Mouse (Mus musculus): ENCODE data around the gene Ldlrap1. TPM values are rescaled to one million over a fixed set of nuclear protein-coding genes. Genes with fewer than 3 reads are reported as not detected.

The Ldlrap1 gene
- total RNA-seq, 2 experiments from 2014 or later: 39.1 to 44.7 TPM

DNA sequence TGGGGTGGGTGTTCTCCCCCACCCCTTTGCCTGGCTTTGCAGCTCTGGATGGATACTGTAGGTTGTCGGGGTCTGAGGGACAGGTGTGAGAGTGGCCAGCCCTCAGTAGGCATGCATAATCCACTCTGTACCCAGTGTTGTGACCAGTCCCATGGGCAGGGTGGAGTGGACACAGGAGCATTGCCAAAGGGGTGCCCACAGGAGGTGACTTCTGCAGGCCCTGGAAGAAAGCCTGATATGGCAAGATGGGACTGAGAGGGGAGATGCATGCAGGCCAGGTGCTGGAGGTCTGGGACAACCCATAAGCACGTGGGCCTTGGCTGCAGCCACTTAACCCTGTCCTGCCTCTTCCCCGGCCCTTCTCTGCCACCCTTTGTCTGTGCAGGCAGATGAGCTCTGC is 47.5 kb downstream of the Ldlrap1 start:
- DNase-seq (ENCODE audit: low spot score in 2 of 2): no peak

- DNase-seq (ENCODE audit: low spot score in 2 of 2): no peak
These were observed 48.3 kb downstream of the Ldlrap1 start for GRCm38 (mm10) chr4:134719489-134719888.

GRCm38 (mm10) chr4:134713937-134714336 is 53.9 kb downstream of the Ldlrap1 start:
- DNase-seq (ENCODE audit: low spot score in 2 of 2): peak; percentile 66 to 78

DNA sequence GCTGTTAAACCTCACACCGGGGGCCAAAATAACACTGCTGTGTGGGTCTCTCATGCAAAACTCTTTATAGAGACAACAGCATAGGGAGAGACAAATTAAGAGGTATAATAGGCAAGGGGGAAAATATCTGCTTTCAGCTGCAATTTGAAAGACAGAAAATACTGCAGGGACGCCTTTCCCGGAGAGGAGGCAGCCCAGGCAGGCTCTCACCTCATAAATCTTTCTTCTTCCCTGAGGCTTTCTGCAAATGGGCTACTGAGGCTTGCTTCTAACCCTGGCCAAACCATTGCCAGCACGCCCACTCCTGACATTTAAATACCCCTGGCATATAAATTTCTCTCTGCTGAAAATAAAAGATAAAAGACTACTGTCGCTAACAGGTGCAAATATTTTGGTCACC is 62.5 kb downstream of the Ldlrap1 start:
- DNase-seq (ENCODE audit: low spot score in 2 of 2): no peak

DNA sequence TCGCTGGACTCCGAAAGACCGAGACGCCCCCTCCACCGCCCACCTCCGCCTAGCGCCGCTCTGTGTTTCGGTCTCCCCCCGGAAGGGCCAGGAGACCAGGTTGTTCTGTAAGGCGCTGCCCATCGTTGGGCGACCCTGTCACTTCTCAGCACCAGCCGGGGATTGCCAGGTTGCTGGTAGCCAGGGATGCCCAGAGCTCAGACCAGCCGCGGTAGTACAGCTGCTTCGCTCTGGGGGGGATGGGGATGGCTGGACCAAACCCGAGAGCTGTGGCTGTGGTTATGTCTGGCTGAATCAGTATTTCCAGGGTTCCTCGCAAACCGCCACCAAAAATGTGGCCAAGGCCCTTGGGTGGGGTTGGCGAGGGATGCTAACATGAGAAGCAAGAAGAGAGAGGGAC is 63.2 kb downstream of the Ldlrap1 start:
- no peak for DNase-seq (ENCODE audit: low spot score in 2 of 2)

DNA sequence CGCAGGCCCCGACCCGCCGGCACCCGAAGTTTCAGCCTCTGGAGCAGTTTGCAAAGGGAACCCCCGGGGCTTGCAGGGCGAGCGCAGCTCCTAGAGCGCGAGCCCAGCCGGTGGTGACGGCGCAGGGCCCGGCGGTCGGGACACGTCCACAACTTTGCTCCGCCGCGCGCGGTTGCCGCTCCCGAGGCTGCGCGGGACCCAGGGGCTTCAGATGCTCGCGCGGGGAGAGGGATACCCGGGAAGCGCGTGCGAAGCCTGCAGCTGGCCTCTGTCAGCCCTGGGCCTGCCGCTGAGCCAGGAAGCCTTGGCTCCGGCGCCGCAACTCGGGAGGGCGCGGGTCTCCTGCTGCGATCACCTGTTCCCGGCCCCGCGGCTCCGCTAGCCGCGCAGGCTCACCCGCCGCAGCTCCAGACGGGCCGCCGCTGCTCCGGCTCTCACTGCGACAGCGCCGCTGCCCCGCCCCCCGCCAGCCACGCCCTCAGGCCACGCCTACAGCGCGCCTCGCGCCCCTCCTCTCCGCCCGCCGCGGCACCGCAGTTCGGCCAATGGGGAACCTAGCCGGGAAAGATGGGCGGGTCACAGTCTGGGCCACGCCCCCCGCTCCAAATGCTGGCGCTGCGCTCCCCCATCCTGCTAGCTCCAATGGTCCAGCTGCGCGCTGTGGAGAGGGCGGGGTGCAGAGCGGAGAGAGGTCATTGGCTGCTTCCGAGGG is 63.8 kb downstream of the Ldlrap1 start, which contains the start of gene Man1c1:
Gene Man1c1 (minus strand): TSS at position 456 of the 712 bp plus-strand sequence.
- DNase-seq (ENCODE audit: low spot score in 2 of 2): peak; percentile 98 to 99

DNA sequence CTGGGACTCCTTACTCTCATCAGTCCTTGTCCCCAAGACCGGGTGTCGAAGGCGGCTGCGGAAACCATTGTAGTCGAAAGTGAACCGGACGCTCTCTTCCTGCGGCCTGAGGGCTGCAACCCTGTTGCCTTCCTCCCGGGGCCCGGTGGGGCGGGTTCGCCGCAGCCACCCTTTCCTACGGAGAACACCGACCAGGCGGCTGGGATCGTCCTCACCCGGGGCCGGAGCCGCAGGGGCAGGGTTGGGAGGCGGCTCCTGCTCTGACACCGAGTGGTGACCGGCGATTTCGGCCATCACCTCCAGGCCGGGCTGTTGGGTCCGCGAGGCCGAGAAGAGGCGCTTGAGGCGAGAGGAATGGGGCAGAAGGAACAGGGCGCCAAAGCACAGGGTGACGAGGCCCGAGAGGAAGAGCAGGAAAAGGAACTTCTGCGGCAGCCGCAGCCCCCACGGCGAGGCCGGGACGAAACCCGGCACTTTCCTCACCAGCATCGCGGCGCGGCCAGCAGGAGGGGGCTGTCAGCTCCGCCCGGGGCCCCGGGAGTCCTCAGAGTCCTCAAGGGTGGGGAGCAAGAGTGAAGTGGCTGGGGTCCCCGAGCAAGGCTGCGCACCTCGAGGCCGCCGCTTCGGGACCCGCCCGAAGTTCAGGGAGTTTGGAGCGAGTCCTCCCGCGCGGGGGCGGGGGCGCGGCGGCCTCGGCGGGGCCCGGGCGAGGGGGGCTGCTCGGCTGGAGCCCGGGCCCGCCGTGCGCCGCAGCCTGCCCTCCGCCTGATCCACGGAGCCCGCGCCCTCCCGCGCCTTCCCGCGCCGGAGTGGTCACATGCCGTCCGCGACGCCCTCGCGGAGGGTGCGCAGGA is 64.6 kb downstream of the Ldlrap1 start:
- peak; percentile 29 for DNase-seq (ENCODE audit: low spot score in 2 of 2)

DNA sequence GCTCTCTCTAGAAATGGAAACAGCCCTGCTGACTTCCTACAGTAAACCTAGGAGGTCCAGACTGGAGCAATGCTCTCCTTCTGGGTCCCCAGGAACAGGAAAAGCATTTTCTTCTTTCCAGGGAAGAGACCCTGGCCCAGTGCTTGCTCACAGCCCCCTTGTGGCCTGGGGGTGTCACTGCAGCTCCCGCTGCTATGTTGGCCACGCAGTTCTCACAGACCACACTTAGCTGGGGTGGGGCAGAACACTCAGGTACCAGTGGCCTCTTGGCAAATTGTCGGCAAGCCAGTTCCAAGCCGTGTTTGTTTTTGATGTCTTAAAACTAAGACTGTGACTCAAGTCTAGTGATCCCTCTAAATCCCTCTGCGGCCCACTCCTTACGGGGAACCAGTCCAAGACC is 65.9 kb downstream of the Ldlrap1 start:
- DNase-seq (ENCODE audit: low spot score in 2 of 2): peak; percentile 47 to 48

GRCm38 (mm10) chr4:134700911-134701310 is 66.9 kb downstream of the Ldlrap1 start:
- no peak for DNase-seq (ENCODE audit: low spot score in 2 of 2)

DNA sequence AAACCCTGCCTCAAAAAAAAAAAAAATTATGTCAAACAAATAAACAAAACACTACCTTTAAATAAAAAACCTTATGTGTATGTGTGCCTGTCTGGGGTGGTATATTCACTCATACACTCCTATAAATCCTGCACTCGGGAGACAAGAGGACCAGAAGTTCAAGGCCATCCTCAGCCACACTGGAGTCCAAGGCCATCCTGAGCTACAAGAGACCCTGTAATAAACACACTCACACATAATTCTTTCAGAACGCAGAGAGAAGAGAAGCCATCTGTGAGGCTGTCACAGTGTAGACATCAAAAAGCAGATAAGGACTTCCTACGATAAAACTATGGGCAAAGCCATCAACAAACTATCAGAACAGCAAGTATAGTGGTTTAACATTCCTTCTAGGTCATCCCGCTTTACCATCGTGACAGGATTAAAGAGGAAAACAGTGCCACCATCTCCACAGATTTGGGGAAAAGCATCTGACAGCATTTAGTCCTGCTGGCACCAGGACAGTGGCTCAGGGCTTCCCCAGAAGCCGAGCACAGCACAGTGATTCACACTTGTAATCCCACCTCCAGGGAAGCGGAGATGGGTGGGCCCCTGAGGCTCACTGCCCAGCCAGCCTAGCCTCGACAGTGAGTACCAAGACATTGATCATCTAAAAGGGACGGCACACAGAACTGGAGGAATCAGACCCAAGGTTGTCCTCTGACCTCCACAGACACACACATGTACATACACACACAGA is 74.5 kb downstream of the Ldlrap1 start:
- no peak for DNase-seq (ENCODE audit: low spot score in 2 of 2)

GRCm38 (mm10) chr4:134692388-134692787 is 75.4 kb downstream of the Ldlrap1 start:
- no peak for DNase-seq (ENCODE audit: low spot score in 2 of 2)

Other genes starting within 250 kb of the Ldlrap1 start
- gene Mtfr1l, start 232.6 kb downstream of the Ldlrap1 start, total RNA-seq (2021): 100 to 1,000 TPM; 123 to 134 TPM
- gene Selenon, start 215.9 kb downstream of the Ldlrap1 start, total RNA-seq (2021): 10 to 100 TPM; 49.4 to 52.7 TPM
- gene Man1c1, start 63.7 kb downstream of the Ldlrap1 start, total RNA-seq (2021): 10 to 100 TPM; 28.6 to 29.6 TPM
- 10 to 100 TPM; 37.8 to 42.8 TPM for gene Maco1, start 85.3 kb upstream of the Ldlrap1 start, total RNA-seq (2021)
- 10 to 100 TPM in 1 of 2 experiments, 1 to 10 TPM in 1; 6.5 to 12.0 TPM for gene Rhd, start 96.5 kb upstream of the Ldlrap1 start, total RNA-seq (2021)
- gene Tmem50a, start 147.0 kb upstream of the Ldlrap1 start, total RNA-seq (2021): 100 to 1,000 TPM; 214 to 225 TPM
- gene Rsrp1, start 155.6 kb upstream of the Ldlrap1 start, total RNA-seq (2021): 100 to 1,000 TPM; 365 to 381 TPM
- gene Syf2, start 162.9 kb upstream of the Ldlrap1 start, total RNA-seq (2021): 10 to 100 TPM; 82.4 to 93.3 TPM

Measured in adrenal gland, postnatal 4 days (tissue).